Mouse (Mus musculus) cerebellum, adult 9-10 months (tissue): ENCODE results near the gene B230217C12Rik.
"Not testable (repeated sequence)": the region's sequence is repeated elsewhere in the genome, so short reads cannot be mapped to it uniquely, and the experiment has no call there.

Experiments
- DNase-seq: peaks from one replicate; pipeline ENCODE4 v3.0.0; 2022

B230217C12Rik gene

DNA sequence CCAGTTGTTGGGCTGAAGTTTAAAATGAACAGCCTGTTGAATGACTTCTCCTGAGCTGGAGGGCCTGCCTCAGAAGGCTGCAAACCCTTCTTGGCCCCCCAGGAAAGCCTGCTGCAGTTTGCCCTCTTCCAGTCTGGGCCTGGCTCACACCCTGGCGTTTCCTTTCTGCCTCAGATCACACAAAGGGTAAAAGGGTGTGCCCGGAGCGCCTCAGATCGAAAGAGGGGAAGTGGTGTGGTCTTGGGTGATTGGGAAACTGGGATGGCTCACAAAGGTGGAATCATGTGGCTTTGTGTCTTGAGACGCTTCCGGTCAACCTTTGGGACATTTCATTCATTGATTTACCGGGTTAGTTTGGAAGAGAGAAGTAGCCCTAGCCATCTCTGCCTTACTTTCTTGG is 14.2 kb upstream of the B230217C12Rik start:
- DNase-seq: no peak

- no peak for DNase-seq
These were observed 12.9 kb upstream of the B230217C12Rik start for GRCm38 (mm10) chr11:97827654-97828053.

DNA sequence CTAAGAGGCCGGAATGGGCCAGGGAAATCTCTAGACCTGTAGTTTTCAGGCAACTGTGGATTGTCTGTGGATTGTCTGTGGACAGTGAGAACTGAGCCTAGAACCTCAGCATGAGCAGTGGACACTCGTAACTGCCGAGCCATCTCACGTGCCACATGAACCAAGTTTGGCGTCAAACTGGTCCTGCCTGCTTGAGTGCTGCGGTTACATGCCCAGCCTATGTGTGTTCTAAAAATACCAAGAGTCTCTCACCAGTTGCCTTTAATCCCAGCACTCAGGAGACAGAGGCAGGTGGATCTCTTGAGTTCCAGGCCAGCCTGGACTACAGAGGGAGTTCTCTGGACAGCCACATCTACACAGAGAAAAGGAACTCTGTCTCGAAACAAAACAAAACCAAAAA is 11.2 kb upstream of the B230217C12Rik start:
- no peak for DNase-seq

DNA sequence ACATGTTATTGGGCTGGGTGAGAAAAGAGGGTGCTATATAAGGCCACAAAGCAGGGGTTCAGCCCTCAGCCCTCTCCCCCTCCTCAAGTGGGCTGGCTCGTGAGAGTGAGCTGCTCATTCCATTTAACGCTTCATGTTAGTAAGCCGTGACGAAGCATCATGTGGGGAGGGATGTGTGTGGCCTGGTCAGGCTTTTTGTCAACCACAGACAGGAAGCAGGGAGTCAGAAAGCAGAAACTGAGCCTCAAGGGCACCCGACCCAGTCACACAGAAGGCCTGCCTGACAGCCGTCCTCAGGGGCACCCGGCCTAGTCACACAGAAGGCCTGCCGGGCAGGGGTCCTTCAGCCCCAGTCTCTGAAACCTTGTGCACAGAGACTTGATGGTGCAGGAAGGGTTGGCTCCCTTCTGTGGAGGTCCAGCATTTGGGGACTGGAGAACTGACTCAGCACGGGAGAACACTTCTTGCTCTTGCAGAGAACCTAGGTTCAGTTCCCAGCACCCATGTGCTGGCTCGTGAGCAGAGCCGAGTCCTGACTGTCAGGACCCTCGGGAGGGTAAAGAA is 10.6 kb upstream of the B230217C12Rik start:
- no peak for DNase-seq

DNA sequence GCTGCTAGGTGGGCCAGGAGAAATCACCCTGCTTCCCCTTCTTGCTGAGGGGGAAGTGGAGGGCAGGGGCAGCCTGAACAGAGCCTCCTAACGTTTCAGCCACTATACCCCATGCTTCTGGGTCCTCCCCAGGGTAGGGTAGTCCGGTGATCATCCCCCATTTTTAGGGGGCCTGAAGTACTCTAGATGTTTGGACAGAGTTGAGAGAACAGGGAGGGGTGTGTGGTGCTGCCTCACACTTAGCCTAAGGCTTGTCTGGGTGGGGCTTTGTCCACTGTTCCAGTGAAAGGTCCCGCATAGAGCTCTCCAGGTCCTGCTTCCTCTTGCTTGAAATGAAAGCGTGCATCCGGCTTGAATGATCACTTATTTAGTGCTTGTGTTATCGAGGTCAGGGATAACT is 10.1 kb upstream of the B230217C12Rik start:
- DNase-seq: no peak

DNA sequence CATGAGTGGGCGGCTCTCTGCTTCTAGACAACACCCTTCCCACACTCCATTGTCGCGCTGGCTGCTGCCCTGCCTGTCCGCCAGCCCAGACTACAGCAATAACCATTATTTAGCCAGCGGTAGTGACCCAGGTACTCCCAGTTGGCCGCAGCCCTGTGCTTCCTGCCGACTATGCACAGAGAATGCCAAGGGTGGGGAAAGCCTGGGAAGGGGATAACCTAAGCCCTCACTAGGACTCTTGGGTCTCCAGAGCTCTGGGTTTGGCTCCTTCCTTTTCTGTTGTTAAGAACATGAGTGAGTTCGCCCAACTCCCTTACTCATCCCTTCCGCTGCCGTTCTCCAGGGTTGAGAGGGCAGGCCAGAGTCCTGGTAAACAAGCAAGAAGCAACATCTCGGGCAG is 8.6 kb upstream of the B230217C12Rik start:
- no peak for DNase-seq

DNA sequence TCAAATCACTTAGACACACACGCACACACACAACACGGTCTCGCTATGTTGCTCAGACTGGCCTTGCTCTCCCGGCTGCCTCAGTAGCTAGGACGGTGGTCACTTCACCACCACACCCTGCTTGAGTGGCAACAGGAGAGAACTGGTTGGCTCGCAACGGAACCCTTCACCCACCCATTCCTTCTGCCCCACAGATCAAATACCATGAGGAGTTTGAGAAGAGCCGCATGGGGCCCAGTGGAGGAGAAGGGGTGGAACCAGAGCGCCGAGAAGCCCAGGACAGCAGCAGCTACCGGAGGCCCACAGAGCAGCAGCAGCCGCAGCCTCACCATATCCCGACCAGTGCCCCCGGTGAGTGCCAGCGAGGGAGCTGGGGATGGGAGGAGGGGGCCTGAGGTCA is 7.2 kb upstream of the B230217C12Rik start:
- DNase-seq: peak; percentile 8

DNA sequence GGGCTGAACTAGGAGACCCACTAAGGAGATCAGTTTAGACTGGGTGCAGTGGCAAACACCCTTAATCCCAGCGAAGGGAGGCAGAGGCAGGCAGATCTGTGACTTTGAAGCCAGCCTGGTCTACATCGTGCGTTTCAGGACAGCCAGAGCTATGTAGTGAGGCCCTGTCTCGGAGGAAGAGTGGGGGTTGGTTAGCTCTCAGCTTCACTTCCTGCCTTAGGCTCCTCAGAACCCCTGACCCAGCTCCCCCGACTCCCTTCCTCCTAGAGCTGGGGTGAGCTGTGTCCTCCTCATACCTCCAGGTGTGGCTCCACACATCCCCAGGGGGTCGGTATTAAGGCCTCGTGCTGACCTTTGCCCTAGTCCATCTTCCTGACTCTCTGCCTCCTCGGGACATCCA is 4.0 kb upstream of the B230217C12Rik start:
- peak; percentile 23 for DNase-seq

GRCm38 (mm10) chr11:97837051-97837450 is 3.5 kb upstream of the B230217C12Rik start:
- peak; percentile 13 for DNase-seq

GRCm38 (mm10) chr11:97837641-97838149 is 2.9 kb upstream of the B230217C12Rik start:
- peak; percentile 31 for DNase-seq

- peak; percentile 41 for DNase-seq
These were observed 1.7 kb upstream of the B230217C12Rik start for GRCm38 (mm10) chr11:97838779-97839440.

GRCm38 (mm10) chr11:97839441-97840134 is 992 bp upstream of the B230217C12Rik start:
- DNase-seq: peak; percentile 33

DNA sequence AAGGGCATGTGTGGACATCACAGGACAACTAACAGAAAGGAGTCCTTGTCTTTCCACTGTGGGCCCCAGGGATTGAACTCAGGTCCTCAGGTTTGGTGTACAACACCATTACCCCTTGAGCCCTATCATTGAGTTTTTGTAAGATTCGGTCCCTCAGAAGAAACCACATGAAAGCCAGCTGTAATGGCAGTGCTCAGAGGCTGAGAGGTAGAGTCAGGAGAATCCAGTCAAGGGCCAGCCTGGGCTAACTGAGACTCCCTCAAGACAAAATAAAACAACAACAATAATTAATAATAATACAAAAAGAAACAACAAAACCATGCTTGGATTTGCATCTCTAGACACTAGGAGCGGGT is 467 bp upstream of the B230217C12Rik start:
- DNase-seq: peak; percentile 52

GRCm38 (mm10) chr11:97840991-97841661 is 546 bp downstream of the B230217C12Rik start:
- peak; percentile 97 for DNase-seq

GRCm38 (mm10) chr11:97842001-97842400 is 1.4 kb downstream of the B230217C12Rik start:
- DNase-seq: peak; percentile 60

- DNase-seq: no peak
These were observed 9.8 kb downstream of the B230217C12Rik start for GRCm38 (mm10) chr11:97850367-97850766.

DNA sequence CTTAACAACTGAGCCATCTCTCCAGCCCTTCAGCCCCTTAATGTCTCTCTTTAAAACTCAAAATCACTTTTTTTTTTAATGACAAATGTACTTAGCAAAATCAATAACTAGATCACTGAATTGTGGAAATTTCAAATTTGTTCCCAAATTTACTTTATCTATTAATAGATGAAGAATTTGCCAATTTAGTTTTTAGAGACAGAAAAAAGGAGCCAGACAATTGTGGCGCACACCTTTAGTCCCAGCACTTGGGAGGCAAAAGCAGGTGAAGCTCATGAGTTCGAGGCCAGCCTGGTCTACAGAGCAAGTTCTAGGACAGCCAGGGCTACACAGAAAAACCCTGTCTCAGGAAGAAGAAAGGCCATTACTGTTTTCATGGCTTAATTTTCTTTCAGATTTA is 11.0 kb downstream of the B230217C12Rik start:
- DNase-seq: no peak

GRCm38 (mm10) chr11:97855473-97855872 is 14.9 kb downstream of the B230217C12Rik start:
- DNase-seq: no peak

DNA sequence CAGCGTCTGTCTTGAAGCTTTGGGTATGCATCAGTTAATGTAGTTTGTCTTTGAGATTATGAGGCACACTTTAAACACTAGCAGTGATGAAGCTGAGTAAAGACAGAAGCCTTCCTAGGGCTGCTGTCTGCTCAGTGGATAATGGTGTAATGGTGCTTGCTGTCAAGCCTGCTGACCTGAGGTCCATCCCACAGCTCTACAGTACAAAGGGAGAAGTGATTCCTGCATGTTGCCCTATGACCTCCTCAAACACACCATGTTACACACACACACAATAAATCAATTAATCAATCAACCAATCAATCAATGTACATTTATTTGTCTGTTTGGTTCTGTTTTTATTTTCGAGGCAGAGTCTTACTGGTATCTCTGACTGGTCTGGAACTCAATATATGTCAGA is 21.6 kb downstream of the B230217C12Rik start:
- no peak for DNase-seq

DNA sequence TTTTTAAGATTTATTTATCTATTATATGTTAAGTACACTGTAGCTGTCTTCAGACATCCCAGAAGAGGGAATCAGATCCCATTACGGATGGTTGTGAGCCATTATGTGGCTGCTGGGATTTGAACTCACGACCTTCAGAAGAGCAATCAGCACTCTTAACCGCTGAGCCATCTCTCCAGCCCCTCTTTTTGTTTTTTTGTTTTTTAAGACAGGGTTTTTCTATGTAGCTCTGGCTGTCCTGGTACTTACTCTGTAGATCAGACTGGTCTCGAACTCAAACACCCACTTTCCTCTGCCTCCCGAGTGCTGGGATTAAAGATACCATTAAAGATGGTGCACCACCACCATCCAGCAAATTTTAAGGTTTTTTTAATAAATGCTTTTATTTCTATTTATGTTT is 24.8 kb downstream of the B230217C12Rik start:
- no peak for DNase-seq

DNA sequence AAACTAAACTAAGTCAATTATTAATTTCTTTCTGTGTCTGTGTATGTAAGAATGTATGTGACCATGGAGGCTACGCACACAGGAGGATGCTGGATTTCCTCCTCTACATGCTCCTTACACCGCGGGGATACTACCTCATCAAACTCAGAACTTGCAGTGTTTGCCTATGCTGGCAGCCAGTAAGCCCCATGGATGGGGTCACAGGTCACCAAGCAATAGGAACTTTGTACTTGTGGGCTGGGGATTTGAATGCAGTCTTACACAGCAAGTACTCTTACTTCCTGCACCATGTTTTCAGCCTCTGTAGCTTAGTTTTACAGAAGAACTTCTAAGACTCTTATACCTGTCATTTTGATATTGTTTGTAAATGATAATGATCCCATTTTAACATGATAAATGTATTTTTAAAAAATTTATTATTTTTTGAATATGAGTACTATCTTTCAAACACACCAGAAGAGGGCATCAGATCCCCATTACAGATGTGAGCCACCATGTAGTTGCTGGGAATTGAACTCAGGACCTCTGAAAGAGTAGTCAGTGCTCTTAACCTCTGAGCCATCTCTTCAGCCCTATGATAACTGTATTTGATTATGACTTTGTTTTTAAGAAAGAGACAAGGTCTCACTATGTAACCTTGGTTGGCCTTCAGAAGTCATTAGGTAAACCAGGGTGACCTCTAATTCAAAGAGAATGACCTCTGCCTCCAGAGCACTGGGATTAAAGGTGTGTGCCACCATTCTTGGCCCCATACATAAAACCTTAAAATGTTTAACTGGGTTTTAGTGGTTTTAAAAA is 25.7 kb downstream of the B230217C12Rik start:
- no peak for DNase-seq

DNA sequence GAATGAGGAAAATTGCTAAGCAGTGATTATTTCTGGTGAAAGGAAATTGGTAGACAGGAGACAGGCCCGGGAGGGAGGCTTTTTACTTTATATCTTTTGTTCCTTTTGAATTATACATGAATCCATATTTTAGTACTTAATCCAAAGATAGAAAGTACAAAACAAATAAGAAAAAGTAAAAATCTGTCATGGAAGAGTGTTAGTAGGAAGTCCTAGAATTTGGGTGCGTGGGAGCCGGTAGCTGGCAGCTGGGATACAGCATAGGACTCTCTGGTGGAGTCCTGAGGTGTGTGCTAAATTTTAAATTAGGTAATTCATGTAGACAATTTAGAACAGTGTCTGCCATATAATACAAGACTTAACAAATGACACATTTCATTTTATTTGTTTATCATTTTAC is 27.0 kb downstream of the B230217C12Rik start:
- DNase-seq: no peak

- DNase-seq: not testable (repeated sequence)
These were observed 31.8 kb downstream of the B230217C12Rik start for GRCm38 (mm10) chr11:97872378-97872777.
